In the genomic region with DNA sequence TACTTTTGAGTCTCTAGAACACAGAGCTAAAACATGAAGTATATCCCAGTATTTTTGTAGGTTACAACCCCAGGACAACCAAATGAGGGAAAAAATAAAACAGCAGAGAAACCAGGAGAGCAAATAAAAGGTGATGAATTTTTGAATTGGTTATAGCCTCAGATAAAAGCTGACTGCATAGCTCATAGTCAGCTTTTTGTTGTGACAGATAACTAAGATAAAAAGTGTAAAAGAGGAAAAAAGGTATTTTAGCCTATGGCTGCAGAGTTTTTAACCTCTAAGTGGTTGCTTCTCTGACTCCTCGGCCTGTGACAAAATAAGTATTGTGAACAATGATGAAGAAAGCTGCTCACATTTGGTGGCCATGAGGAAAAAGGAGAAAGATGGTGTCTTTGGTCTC, we compare ENCODE assay signal across 35 mouse cellular contexts.
"Had no signal": no experiment of that assay in that cellular context is flagged by ENCODE, and none has a peak within 500 bp of the region (broad histone marks: within the 10 kb centered on the region; RNA-seq: fewer than 3 reads in every experiment).

No protein-coding gene starts in this region.

- DNase-seq: heart, postnatal 10 days; heart, postnatal 14 days; heart, postnatal 36 days; heart, postnatal 4 days; kidney, adult 11 months; kidney, adult 18-20 months; kidney, adult 2 months; kidney, adult 8-10 months; kidney, adult 9 months; kidney, postnatal 10 days; kidney, postnatal 14 days; kidney, postnatal 25 days; kidney, postnatal 36 days; kidney, postnatal 4 days; layer of hippocampus, adult 9-11 months; layer of hippocampus, postnatal 36 days had no signal

- H3K27ac ChIP-seq: heart, embryonic 10.5 days; heart, embryonic 13.5 days; heart, embryonic 15.5 days; hindbrain, embryonic 10.5 days; hindbrain, embryonic 13.5 days; hindbrain, embryonic 14.5 days; hindbrain, embryonic 15.5 days; hindbrain, postnatal 0 days; intestine, embryonic 15.5 days; kidney, embryonic 15.5 days; kidney, postnatal 0 days; layer of hippocampus, adult 2 months; left cerebral cortex, adult 2 months had no signal

- H3K4me2 ChIP-seq: heart, embryonic 11.5 days; heart, embryonic 12.5 days; heart, embryonic 13.5 days; heart, embryonic 15.5 days; hindbrain, embryonic 13.5 days; hindbrain, embryonic 14.5 days; hindbrain, embryonic 15.5 days; intestine, embryonic 15.5 days; kidney, embryonic 15.5 days had no signal

- H3K9ac ChIP-seq: heart, embryonic 12.5 days; heart, embryonic 13.5 days; heart, embryonic 15.5 days; hindbrain, embryonic 13.5 days; hindbrain, embryonic 14.5 days; hindbrain, embryonic 15.5 days; intestine, embryonic 15.5 days; kidney, embryonic 15.5 days had no signal

- ATAC-seq: hindbrain, embryonic 16.5 days; hindbrain, postnatal 0 days; inflammation-experienced regulatory T-cells, adult 6 months; intestine, embryonic 15.5 days; intestine, embryonic 16.5 days; intestine, postnatal 0 days had no signal

- H3K9me3 ChIP-seq: heart, embryonic 10.5 days; heart, embryonic 12.5 days; heart, embryonic 13.5 days; heart, embryonic 15.5 days; hindbrain, embryonic 13.5 days; hindbrain, embryonic 15.5 days; intestine, embryonic 15.5 days; kidney, embryonic 15.5 days had no signal

- H3K4me3 ChIP-seq: heart, embryonic 10.5 days; heart, embryonic 12.5 days; heart, embryonic 13.5 days; heart, embryonic 15.5 days; hindbrain, embryonic 10.5 days; hindbrain, embryonic 13.5 days; hindbrain, embryonic 15.5 days; intestine, embryonic 15.5 days; kidney, embryonic 15.5 days; layer of hippocampus, adult 2 months; left cerebral cortex, adult 2 months had no signal

- H3K36me3 ChIP-seq: heart, embryonic 10.5 days; heart, embryonic 12.5 days; heart, embryonic 13.5 days; heart, embryonic 15.5 days; hindbrain, embryonic 10.5 days; hindbrain, embryonic 13.5 days; hindbrain, embryonic 15.5 days; intestine, embryonic 15.5 days; kidney, embryonic 15.5 days had no signal

- H3K4me1 ChIP-seq: heart, embryonic 10.5 days; heart, embryonic 12.5 days; heart, embryonic 13.5 days; heart, embryonic 15.5 days; hindbrain, embryonic 10.5 days; hindbrain, embryonic 13.5 days; hindbrain, embryonic 15.5 days; intestine, embryonic 15.5 days; kidney, embryonic 15.5 days had no signal

- H3K27me3 ChIP-seq: heart, embryonic 12.5 days; heart, embryonic 13.5 days; heart, embryonic 15.5 days; hindbrain, embryonic 13.5 days; hindbrain, embryonic 15.5 days; intestine, embryonic 15.5 days; kidney, embryonic 15.5 days had no signal
